Mouse (Mus musculus): ENCODE data around the gene Mat2a. TPM values are rescaled to one million over a fixed set of nuclear protein-coding genes. Genes with fewer than 3 reads are reported as not detected.

The Mat2a gene
- total and polyA plus RNA-seq, 3 experiments = 166 to 456 (median 218) TPM

GRCm38 (mm10) chr6:72438862-72439354 lies 450 bp downstream of the Mat2a start:
- Histone ChIP-seq H3K79me2 (replicated peaks; ENCODE audit: control insufficient read depth, extremely low read depth, insufficient read depth, poor library complexity, severe bottlenecking) (peaks cover 43% of the 10 kb centered on the region), H3K9me3 (replicated peaks; ENCODE audit: low read length) (no peaks in the 10 kb centered on the region), H3K4me2 (ENCODE audit: insufficient read depth, low read depth, poor library complexity, severe bottlenecking) (peak overlapping the region; percentile 97; the same call in 1 of the 2 replicates), H3K27me3 (replicated peaks) (no peaks in the 10 kb centered on the region), H3K9ac (ENCODE audit: insufficient read depth, low read depth) (peak overlapping the region; percentile 98), H3K4me1 (ENCODE audit: control insufficient read depth in 1 of 2, insufficient read depth in 2 of 2) (peaks cover 5 to 46% of the 10 kb centered on the region in 2 experiments), H3K27ac (ENCODE audit: insufficient read depth, low read depth) (peak overlapping the region; percentile 95), H3K4me3 (replicated peaks in 1 of 3; ENCODE audit: low read depth in 2 of 3, low read length in 2 of 3, poor library complexity in 1 of 3) (peak overlapping the region; percentile 80 to 98 (median 98)), H3K36me3 (replicated peaks in 1 of 2; ENCODE audit: control insufficient read depth in 1 of 2, insufficient read depth in 1 of 2, low read length in 1 of 2) (peaks cover 24 to 40% of the 10 kb centered on the region in 2 experiments)
- in situ Hi-C loops (cut with MboI; ENCODE audit: low pct_ligation_motif_present, low pct_unique_long_range_greater_than_20kb, low sequenced_read_pairs) (no loop called here), dilution Hi-C loops (cut with MboI; ENCODE audit: extremely low pct_ligation_motif_present, extremely low pct_unique_long_range_greater_than_20kb, low sequenced_read_pairs) (no loop called here)
- peak; percentile 81 for DNase-seq (ENCODE audit: extremely low read depth)
- no peak for TF ChIP-seq NRF1 (IDR thresholded peaks at IDR 0.05; ENCODE audit: low read depth, low read length)
- TF ChIP-seq JUN (IDR thresholded peaks at IDR 0.05; ENCODE audit: insufficient read depth, low read depth, low read length) = no peak
- no peak for TF ChIP-seq POLR2A (IDR thresholded peaks at IDR 0.05; ENCODE audit: low read depth, low read length)
- peak; percentile 96 for TF ChIP-seq MAX (IDR thresholded peaks at IDR 0.05; ENCODE audit: low read length)
- peak; percentile 62; the same call in 1 of the 2 replicates for TF ChIP-seq CHD1 (IDR thresholded peaks at IDR 0.05; ENCODE audit: low read depth, low read length)
- TF ChIP-seq MAFK (IDR thresholded peaks at IDR 0.05; ENCODE audit: insufficient replicate concordance, low read length) = no peak
- no peak for TF ChIP-seq PAX5 (IDR thresholded peaks at IDR 0.05; ENCODE audit: low read length)
- peak; percentile 96; the same call in 1 of the 2 replicates for TF ChIP-seq MYC (IDR thresholded peaks at IDR 0.05; ENCODE audit: low read depth, low read length)
- TF ChIP-seq RAD21 (IDR thresholded peaks at IDR 0.05; ENCODE audit: low read depth, low read length) = no peak
- TF ChIP-seq BHLHE40 (IDR thresholded peaks at IDR 0.05; ENCODE audit: low read depth, low read length) = no peak
- TF ChIP-seq IRF4 (IDR thresholded peaks at IDR 0.05; ENCODE audit: low read depth, low read length) = no peak; the same call in 1 of the 2 replicates
- TF ChIP-seq MXI1 (IDR thresholded peaks at IDR 0.05; ENCODE audit: low read depth, low read length) = peak; percentile 99
- TF ChIP-seq SIN3A (IDR thresholded peaks at IDR 0.05; ENCODE audit: low read length) = peak; percentile 89; the same call in 1 of the 2 replicates
- TF ChIP-seq UBTF (IDR thresholded peaks at IDR 0.05; ENCODE audit: low read depth, low read length) = peak; percentile 78; the same call in 1 of the 2 replicates
- TF ChIP-seq POLR2AphosphoS2 (IDR thresholded peaks at IDR 0.05; ENCODE audit: low read depth, low read length) = peak; percentile 77; the same call in 1 of the 2 replicates
- TF ChIP-seq MAZ (IDR thresholded peaks at IDR 0.05; ENCODE audit: low read depth, low read length) = peak; percentile 95; the same call in 1 of the 2 replicates
- TF ChIP-seq HCFC1 (IDR thresholded peaks at IDR 0.05; ENCODE audit: low read depth, low read length) = peak; percentile 47; the same call in 1 of the 2 replicates

DNA sequence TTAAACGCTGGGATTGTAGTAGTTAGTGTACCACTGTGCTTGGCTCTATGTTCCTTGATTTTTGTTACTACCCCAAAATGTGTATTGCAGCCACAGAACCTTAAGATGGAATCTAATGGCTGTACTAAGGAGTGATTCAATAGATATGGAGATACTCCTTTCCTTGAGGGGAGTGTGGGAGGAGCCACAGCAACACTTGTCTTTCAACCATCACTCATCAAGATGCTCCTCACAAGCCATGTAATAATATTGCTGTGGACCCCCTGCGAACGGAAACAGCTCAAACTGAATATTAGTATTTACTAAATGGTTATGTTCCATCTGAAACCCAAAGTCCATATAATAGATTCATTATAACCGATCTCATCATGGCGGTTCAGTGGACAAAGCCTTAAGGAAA lies 1.1 kb downstream of the Mat2a start:
- H3K4me1 ChIP-seq (ENCODE audit: control insufficient read depth in 1 of 2, insufficient read depth in 2 of 2) = peaks cover 5 to 51% of the 10 kb centered on the region in 2 experiments
- no peaks in the 10 kb centered on the region for H3K9me3 ChIP-seq (replicated peaks; ENCODE audit: low read length)
- H3K79me2 ChIP-seq (replicated peaks; ENCODE audit: control insufficient read depth, extremely low read depth, insufficient read depth, poor library complexity, severe bottlenecking) = peaks cover 43% of the 10 kb centered on the region
- H3K27me3 ChIP-seq (replicated peaks) = no peaks in the 10 kb centered on the region
- H3K36me3 ChIP-seq (replicated peaks in 1 of 2; ENCODE audit: control insufficient read depth in 1 of 2, insufficient read depth in 1 of 2, low read length in 1 of 2) = peaks cover 31 to 45% of the 10 kb centered on the region in 2 experiments
- in situ Hi-C loops (cut with MboI; ENCODE audit: low pct_ligation_motif_present, low pct_unique_long_range_greater_than_20kb, low sequenced_read_pairs) (no loop called here), dilution Hi-C loops (cut with MboI; ENCODE audit: extremely low pct_ligation_motif_present, extremely low pct_unique_long_range_greater_than_20kb, low sequenced_read_pairs) (no loop called here)
- TF ChIP-seq MAZ (IDR thresholded peaks at IDR 0.05; ENCODE audit: low read depth, low read length) (no peak), JUND (conservative IDR thresholded peaks at IDR 0.05; ENCODE audit: low read depth, low read length) (no peak), RAD21 (IDR thresholded peaks at IDR 0.05; ENCODE audit: low read depth, low read length) (no peak), JUN (IDR thresholded peaks at IDR 0.05; ENCODE audit: insufficient read depth, low read depth, low read length) (no peak), SMC3 (IDR thresholded peaks at IDR 0.05; ENCODE audit: low read depth, low read length) (no peak), SIN3A (IDR thresholded peaks at IDR 0.05; ENCODE audit: low read length) (no peak), TCF12 (IDR thresholded peaks at IDR 0.05; ENCODE audit: low read depth, low read length) (no peak), PAX5 (IDR thresholded peaks at IDR 0.05; ENCODE audit: low read length) (no peak)
- H3K4me2 ChIP-seq (ENCODE audit: insufficient read depth, low read depth, poor library complexity, severe bottlenecking) = peak overlapping the region; percentile 97
- peak; percentile 51 for DNase-seq (ENCODE audit: extremely low read depth)
- no peak overlapping the region for H3K27ac ChIP-seq (ENCODE audit: insufficient read depth, low read depth)
- H3K9ac ChIP-seq (ENCODE audit: insufficient read depth, low read depth) = peak overlapping the region; percentile 98
- H3K4me3 ChIP-seq (replicated peaks in 1 of 3; ENCODE audit: low read depth in 2 of 3, low read length in 2 of 3, poor library complexity in 1 of 3) = peak overlapping the region; percentile 80 to 98 (median 98)

Data from CH12.LX (cell line).